Mouse (Mus musculus) adrenal gland, adult 18-20 months (tissue): ENCODE results near the gene Fzd9. TPM values are rescaled to one million over a fixed set of nuclear protein-coding genes. Genes with fewer than 3 reads are reported as not detected.

ENCODE experiments used
- microRNA-seq, 2 experiments: library from miRNA; unstranded; fragments of <30 nt; microRNA quantifications; one replicate each; pipeline ENCODE4 v1.2.0; 2021; ENCODE audit warnings: borderline number of aligned reads in 2 of 2
- total RNA-seq, 2 experiments: library from RNA; stranded (reverse); gene quantifications; 1 replicate in 1 of 2; 2 replicates in 1 of 2; pipeline ENCODE4 v1.2.3; 2021

Fzd9 gene
- total RNA-seq, 2 experiments from 2014 or later, result 3.0 to 10.5 TPM

Small RNA genes lying within 50 kb of the gene (microRNA-seq; reads per million reads assigned to microRNA genes)
- gene Gm25315, result 0 reads per million in 2 experiments

Other genes starting within 250 kb of the Fzd9 start
- 10 to 100 TPM; 52.3 to 59.7 TPM for gene Abhd11, start 242.1 kb downstream of the Fzd9 start, total RNA-seq
- 1 to 10 TPM; 6.0 to 7.2 TPM for gene Stx1a, start 227.7 kb downstream of the Fzd9 start, total RNA-seq
- 10 to 100 TPM; 25.8 to 30.3 TPM for gene Dnajc30, start 187.0 kb downstream of the Fzd9 start, total RNA-seq
- 10 to 100 TPM; 45.7 to 55.0 TPM for gene Bud23, start 186.3 kb downstream of the Fzd9 start, total RNA-seq
- 1 to 10 TPM; 1.9 to 2.5 TPM for gene Vps37d, start 173.0 kb downstream of the Fzd9 start, total RNA-seq
- gene Mlxipl, start 161.3 kb downstream of the Fzd9 start, total RNA-seq, result 100 to 1,000 TPM in 1 of 2 experiments, 10 to 100 TPM in 1; 67.0 to 169 TPM
- 10 to 100 TPM; 20.6 to 29.5 TPM for gene Tbl2, start 101.6 kb downstream of the Fzd9 start, total RNA-seq
- gene Bcl7b, start 82.9 kb downstream of the Fzd9 start, total RNA-seq, result 10 to 100 TPM; 74.1 to 77.2 TPM
- 10 to 100 TPM; 79.1 to 88.7 TPM for gene Baz1b, start 64.0 kb downstream of the Fzd9 start, total RNA-seq
- under 1 TPM in 1 of 2 experiments, not detected in 1; 0.33 TPM for gene Fkbp6, start 98.8 kb upstream of the Fzd9 start, total RNA-seq
- not detected for gene Trim50, start 102.1 kb upstream of the Fzd9 start, total RNA-seq
- 10 to 100 TPM; 22.0 to 23.7 TPM for gene Nsun5, start 118.7 kb upstream of the Fzd9 start, total RNA-seq
- 10 to 100 TPM; 22.2 to 23.3 TPM for gene Pom121, start 143.3 kb upstream of the Fzd9 start, total RNA-seq